Mouse (Mus musculus): ENCODE measurements around the gene Engase.

DNA sequence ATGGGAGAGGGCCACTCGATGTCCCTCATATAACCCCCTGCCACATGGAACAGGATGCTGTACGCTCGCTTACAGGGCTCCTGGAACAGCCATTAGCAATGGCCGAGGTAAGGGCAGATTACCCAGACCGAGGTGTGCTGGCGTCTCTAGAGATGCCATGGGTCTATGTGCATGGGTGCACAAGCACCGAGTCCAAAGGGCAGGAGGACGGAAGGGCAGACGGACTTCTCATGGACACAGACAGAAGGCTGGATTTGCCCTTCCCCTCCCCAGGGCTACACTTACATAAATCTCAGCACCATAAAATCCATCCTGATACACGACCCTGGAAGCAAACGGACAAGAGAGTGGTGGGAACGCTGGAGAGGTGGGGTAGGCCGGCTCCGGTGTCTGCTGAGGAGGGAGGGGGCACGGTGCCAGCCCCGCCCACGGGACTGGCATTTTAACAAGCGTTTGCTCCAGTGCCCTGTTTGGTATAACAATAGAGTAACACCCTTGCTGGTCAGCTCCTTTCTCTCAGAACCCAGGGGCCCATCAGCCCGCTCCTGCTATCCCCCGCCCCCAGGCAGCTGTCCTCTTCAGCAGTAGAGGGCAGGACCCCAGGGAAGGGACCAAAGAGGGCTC lies 19.5 kb downstream of the Engase start:
- TF ChIP-seq CTCF (IDR thresholded peaks at IDR 0.05; ENCODE audit: extremely low read depth, insufficient read length, insufficient replicate concordance, low read depth, low read length) (no peak), POLR2A (IDR thresholded peaks at IDR 0.05; ENCODE audit: low read depth, low read length) (no peak)

Data from small intestine, adult 2 months (tissue).